Mouse (Mus musculus) forebrain, embryonic 11.5 days (tissue): ENCODE data around the gene Kcnma1. TPM values are rescaled to one million over a fixed set of nuclear protein-coding genes. Genes with fewer than 3 reads are reported as not detected.

Experiments used
- ATAC-seq: fragments of 200-750 bp; cut with Nextera tagmentation; replicated peaks from 2 replicates; pipeline ENCODE4 v1.8.0; 2017; ENCODE audit warnings: moderate TSS enrichment; ENCODE audit not compliant: low FRiP score
- DNase-seq: peaks from one replicate; pipeline ENCODE4 v3.0.0-alpha.2; 2017; ENCODE audit warnings: low spot score
- H3K27ac ChIP-seq: fragments of 300-500 bp; sonication (generic); 2 replicates; pipeline ENCODE4 v1.5.1; 2014; ENCODE audit warnings: low read depth, low read length
- H3K27me3 ChIP-seq: fragments of 300-500 bp; sonication (generic); 2 replicates; pipeline ENCODE4 v1.6.1; 2014; ENCODE audit warnings: mild to moderate bottlenecking, low read length, mixed read lengths; ENCODE audit not compliant: control insufficient read depth, insufficient read depth
- H3K36me3 ChIP-seq: fragments of 300-500 bp; sonication (generic); 2 replicates; pipeline ENCODE4 v1.6.1; 2014; ENCODE audit warnings: mild to moderate bottlenecking, low read length, moderate library complexity, mixed read lengths; ENCODE audit not compliant: control insufficient read depth, insufficient read depth
- H3K4me1 ChIP-seq: fragments of 300-500 bp; sonication (generic); replicated peaks from 2 replicates; pipeline ENCODE4 v1.6.1; 2014; ENCODE audit warnings: low read length, mixed read lengths; ENCODE audit not compliant: control insufficient read depth, insufficient read depth
- H3K4me2 ChIP-seq: fragments of 300-500 bp; sonication (generic); 2 replicates; pipeline ENCODE4 v1.6.1; 2014; ENCODE audit warnings: low read depth, mild to moderate bottlenecking, low read length, moderate library complexity, mixed read lengths; ENCODE audit not compliant: severe bottlenecking
- H3K4me3 ChIP-seq: fragments of 300-500 bp; sonication (generic); 2 replicates; pipeline ENCODE4 v1.5.1; 2014; ENCODE audit warnings: low read depth, low read length
- H3K9ac ChIP-seq: fragments of 300-500 bp; sonication (generic); 2 replicates; pipeline ENCODE4 v1.6.1; 2014; ENCODE audit warnings: low read length
- H3K9me3 ChIP-seq: fragments of 300-500 bp; sonication (generic); 2 replicates; pipeline ENCODE4 v1.6.1; 2016; ENCODE audit warnings: low read length, mixed read lengths; ENCODE audit not compliant: control insufficient read depth
- WGBS: fragments of 180-500 bp; shearing (Covaris S2); extraction: QIAGEN DNeasy Blood & Tissue Kit; methylation state at CpG from one replicate; pipeline ENCODE4 v1.1.7; 2014; 5-methylcytosine and 5-hydroxymethylcytosine counted together
- polyA plus RNA-seq: library from polyadenylated mRNA; unstranded; fragments of >200 nt; fragmentation: Nextera tagmentation; extraction: Ambion mirVana; gene quantifications from 2 replicates; pipeline ENCODE4 v1.2.1, GENCODE M21; 2014

Gene Kcnma1
- 0.45 and 1.1 TPM in 2 replicates for polyA plus RNA-seq

GRCm38 (mm10) chr14:24014391-24014790, at the start of gene Kcnma1:
Gene Kcnma1, minus strand, starts transcription at chr14:24014491.
- no peak for ATAC-seq
- Histone ChIP-seq H3K4me2 (no peak within 1 kb of the TSS), H3K4me3 (no peak within 1 kb of the TSS), H3K9ac (no peak within 1 kb of the TSS), H3K27me3 (no peaks in the 10 kb centered on the region), H3K27ac (no peak within 1 kb of the TSS), H3K36me3 (no peaks in the 10 kb centered on the region), H3K4me1 (no peaks in the 10 kb centered on the region), H3K9me3 (no peaks in the 10 kb centered on the region)
- WGBS = 67% methylated on average over 3 of the region's 3 CpGs
- no peak for DNase-seq

- DNase-seq = peak; percentile 72
Measured at GRCm38 (mm10) chr14:24059747-24060146, 45.5 kb upstream of the Kcnma1 start.

GRCm38 (mm10) chr14:24059287-24059686, 45.0 kb upstream of the Kcnma1 start:
- Histone ChIP-seq H3K9me3 (no peaks in the 10 kb centered on the region), H3K4me2 (no peak overlapping the region), H3K4me1 (no peaks in the 10 kb centered on the region), H3K27me3 (no peaks in the 10 kb centered on the region), H3K27ac (no peak overlapping the region), H3K9ac (no peak overlapping the region), H3K4me3 (no peak overlapping the region), H3K36me3 (no peaks in the 10 kb centered on the region)
- no peak for ATAC-seq
- DNase-seq = no peak
- WGBS = 86% methylated on average over 4 of the region's 4 CpGs

More at GRCm38 (mm10) chr14:24059747-24060146, 45.5 kb upstream of the Kcnma1 start:
- no peaks in the 10 kb centered on the region for H3K36me3 ChIP-seq
- no peaks in the 10 kb centered on the region for H3K9me3 ChIP-seq
- no peak overlapping the region for H3K9ac ChIP-seq
- H3K4me2 ChIP-seq = no peak overlapping the region
- no peak overlapping the region for H3K4me3 ChIP-seq
- 35% methylated on average over 8 of the region's 8 CpGs for WGBS
- ATAC-seq = no peak
- no peak overlapping the region for H3K27ac ChIP-seq
- H3K27me3 ChIP-seq = no peaks in the 10 kb centered on the region
- no peaks in the 10 kb centered on the region for H3K4me1 ChIP-seq

- Histone ChIP-seq H3K27ac (no peak overlapping the region), H3K4me1 (no peaks in the 10 kb centered on the region), H3K36me3 (no peaks in the 10 kb centered on the region), H3K4me2 (no peak overlapping the region), H3K9ac (no peak overlapping the region), H3K4me3 (no peak overlapping the region), H3K27me3 (no peaks in the 10 kb centered on the region), H3K9me3 (no peaks in the 10 kb centered on the region)
- WGBS = 71% methylated on average over 2 of the region's 2 CpGs
- no peak for ATAC-seq
- no peak for DNase-seq
Measured at GRCm38 (mm10) chr14:24051821-24052220, 37.5 kb upstream of the Kcnma1 start.

GRCm38 (mm10) chr14:24036609-24037008, 22.3 kb upstream of the Kcnma1 start:
- Histone ChIP-seq H3K27me3 (no peaks in the 10 kb centered on the region), H3K4me3 (no peak overlapping the region), H3K27ac (no peak overlapping the region), H3K4me1 (peaks cover 2% of the 10 kb centered on the region; the same call in 1 of the 2 replicates), H3K9me3 (no peaks in the 10 kb centered on the region), H3K9ac (no peak overlapping the region), H3K4me2 (no peak overlapping the region), H3K36me3 (no peaks in the 10 kb centered on the region)
- DNase-seq (no peak), ATAC-seq (no peak)
- 31% methylated on average over 2 of the region's 2 CpGs for WGBS

- H3K27me3 ChIP-seq = no peaks in the 10 kb centered on the region
- H3K27ac ChIP-seq = no peak overlapping the region
- no peaks in the 10 kb centered on the region for H3K36me3 ChIP-seq
- H3K4me1 ChIP-seq = peaks cover 2% of the 10 kb centered on the region; the same call in 1 of the 2 replicates
- no peaks in the 10 kb centered on the region for H3K9me3 ChIP-seq
- no peak overlapping the region for H3K9ac ChIP-seq
- ATAC-seq (no peak), DNase-seq (no peak)
- no peak overlapping the region for H3K4me3 ChIP-seq
- WGBS = 12% methylated on average over 4 of the region's 4 CpGs
- H3K4me2 ChIP-seq = no peak overlapping the region
Measured at GRCm38 (mm10) chr14:24036208-24036535, 21.9 kb upstream of the Kcnma1 start.

GRCm38 (mm10) chr14:24035486-24036207, 21.4 kb upstream of the Kcnma1 start:
- DNase-seq (no peak), ATAC-seq (no peak)
- Histone ChIP-seq H3K36me3 (no peaks in the 10 kb centered on the region), H3K9me3 (no peaks in the 10 kb centered on the region), H3K9ac (no peak overlapping the region), H3K27me3 (no peaks in the 10 kb centered on the region), H3K4me3 (no peak overlapping the region), H3K27ac (no peak overlapping the region), H3K4me2 (no peak overlapping the region), H3K4me1 (peaks cover 2% of the 10 kb centered on the region; the same call in 1 of the 2 replicates)
- 17% methylated on average over 11 of the region's 11 CpGs for WGBS

GRCm38 (mm10) chr14:24032876-24033389, 18.6 kb upstream of the Kcnma1 start:
- Histone ChIP-seq H3K27me3 (no peaks in the 10 kb centered on the region), H3K9me3 (no peaks in the 10 kb centered on the region), H3K36me3 (no peaks in the 10 kb centered on the region), H3K4me1 (peaks cover 2% of the 10 kb centered on the region; the same call in 1 of the 2 replicates), H3K4me2 (no peak overlapping the region), H3K4me3 (no peak overlapping the region), H3K27ac (no peak overlapping the region), H3K9ac (no peak overlapping the region)
- ATAC-seq (no peak), DNase-seq (no peak)
- 69% methylated on average over 7 of the region's 7 CpGs for WGBS

GRCm38 (mm10) chr14:24032201-24032600, 17.9 kb upstream of the Kcnma1 start:
- Histone ChIP-seq H3K27me3 (no peaks in the 10 kb centered on the region), H3K9me3 (no peaks in the 10 kb centered on the region), H3K27ac (no peak overlapping the region), H3K4me1 (peaks cover 2% of the 10 kb centered on the region; the same call in 1 of the 2 replicates), H3K36me3 (no peaks in the 10 kb centered on the region), H3K4me3 (no peak overlapping the region), H3K9ac (no peak overlapping the region), H3K4me2 (no peak overlapping the region)
- ATAC-seq (no peak), DNase-seq (no peak)
- WGBS = 75% methylated on average over 3 of the region's 3 CpGs
